Mouse (Mus musculus): Measurements from ENCODE around the gene Rd3l. TPM values are rescaled to one million over a fixed set of nuclear protein-coding genes. Genes with fewer than 3 reads are reported as not detected.

Gene Rd3l
- not detected in 2 replicates for polyA plus RNA-seq (2012; rRNA removed)

DNA sequence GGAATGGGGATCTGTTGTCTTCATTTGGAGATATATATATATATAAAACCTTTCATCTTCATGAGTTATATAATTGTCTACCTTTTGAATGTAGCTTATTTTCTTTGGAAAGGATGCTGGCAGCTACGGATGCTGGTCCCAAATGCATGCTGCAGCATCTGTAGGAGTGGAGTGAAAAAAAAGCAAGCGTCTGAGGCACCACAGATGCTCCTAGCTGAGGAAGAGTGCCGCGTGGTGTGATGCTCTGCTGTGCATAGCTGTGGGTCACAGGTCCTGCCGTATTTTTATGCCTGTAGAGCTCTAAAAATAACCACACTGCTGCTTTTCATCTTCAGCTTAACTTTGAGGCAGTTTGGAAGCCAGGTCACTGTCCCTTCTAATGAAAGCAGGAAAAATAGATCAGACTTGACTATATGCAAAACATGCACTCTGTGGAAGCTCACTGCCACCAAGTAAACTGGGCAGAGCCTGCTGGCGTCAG, at the start of gene Rd3l:
TSS of gene Rd3l (minus strand) at position 431 of the 481 bp plus-strand sequence.
- no peak for DNase-seq (ENCODE audit: low spot score)

- no peak for DNase-seq (ENCODE audit: low spot score)
Measured at GRCm38 (mm10) chr12:112027408-112027807, 46.3 kb upstream of the Rd3l start.

- DNase-seq (ENCODE audit: low spot score) = no peak
Measured at GRCm38 (mm10) chr12:112025907-112026645, 45.0 kb upstream of the Rd3l start.

- no peak for DNase-seq (ENCODE audit: low spot score)
Measured at GRCm38 (mm10) chr12:112025457-112025856, 44.3 kb upstream of the Rd3l start.

DNA sequence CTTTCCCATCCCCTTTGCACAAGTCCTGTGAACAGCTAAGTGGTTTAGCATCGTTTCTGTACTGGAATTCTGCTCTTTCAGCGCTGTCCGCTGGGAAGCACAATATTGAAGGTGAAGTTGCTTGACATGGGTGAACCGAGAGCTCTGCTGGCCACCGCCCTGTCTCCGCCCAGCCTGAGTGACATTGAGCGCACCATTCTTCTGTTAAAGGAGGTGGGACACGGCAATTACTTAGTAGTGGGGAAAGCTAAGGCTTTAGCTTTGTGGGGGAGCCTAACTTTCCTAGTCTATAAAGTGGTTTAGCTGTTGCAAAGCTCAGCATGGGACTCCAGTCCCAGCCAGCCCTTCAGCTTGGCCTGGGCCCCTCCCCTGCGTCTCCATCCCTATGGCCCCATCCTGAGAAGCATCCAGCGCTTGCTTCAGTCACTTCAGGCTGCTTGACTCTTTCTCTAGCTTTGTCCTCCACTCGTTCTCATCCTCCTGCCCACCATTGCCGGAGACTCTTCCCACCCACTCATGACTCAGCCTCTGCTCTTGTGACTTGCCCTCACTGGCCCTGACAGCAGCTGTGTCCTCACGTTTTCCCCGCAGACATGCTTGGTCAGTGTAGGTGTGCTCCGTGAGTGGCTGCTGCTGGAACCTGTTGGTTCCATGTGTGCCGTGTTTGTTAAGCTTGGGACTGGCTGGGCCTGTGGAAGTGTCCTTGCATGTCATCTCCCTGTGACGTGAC, 43.6 kb upstream of the Rd3l start:
- no peak for DNase-seq (ENCODE audit: low spot score)

DNA sequence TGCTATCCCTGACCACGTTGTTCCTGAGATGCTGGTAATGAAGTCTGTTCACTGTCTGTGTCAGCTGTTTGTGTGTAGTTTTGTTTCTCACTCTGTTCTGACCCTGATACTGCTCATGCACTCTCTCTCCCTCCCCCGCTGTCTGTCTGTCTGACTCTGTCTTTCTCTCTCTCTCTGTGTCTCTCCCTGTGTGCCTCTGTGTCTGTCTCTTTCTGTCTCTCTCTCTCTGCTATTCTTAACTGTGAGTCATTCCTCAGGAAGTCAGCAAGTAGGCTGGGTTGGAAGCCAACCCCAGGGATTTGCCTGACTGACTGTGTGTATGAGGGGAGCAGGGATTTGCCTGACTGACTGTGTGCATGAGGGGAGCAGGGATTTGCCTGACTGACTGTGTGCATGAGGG, 42.2 kb upstream of the Rd3l start:
- no peak for DNase-seq (ENCODE audit: low spot score)

DNA sequence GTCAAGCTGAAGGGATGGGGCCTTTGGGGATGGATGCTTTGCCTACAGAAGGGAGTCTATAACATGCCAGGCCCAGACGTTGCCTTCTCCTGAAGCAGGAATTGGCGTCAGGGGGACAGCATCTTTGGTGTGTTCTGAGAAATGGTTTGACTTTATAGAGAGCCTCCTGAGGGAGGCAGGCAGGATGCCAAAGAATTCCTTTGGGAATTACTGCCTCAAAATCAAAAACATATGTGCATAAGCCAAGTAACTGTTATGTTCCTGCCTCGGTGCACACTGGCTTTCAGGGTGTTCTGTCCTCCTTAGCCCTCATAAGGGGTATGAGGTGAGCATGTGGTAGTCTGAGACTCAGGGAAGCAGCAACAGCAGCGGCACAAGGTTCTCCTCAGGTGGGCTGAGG, 35.2 kb upstream of the Rd3l start:
- no peak for DNase-seq (ENCODE audit: low spot score)

DNA sequence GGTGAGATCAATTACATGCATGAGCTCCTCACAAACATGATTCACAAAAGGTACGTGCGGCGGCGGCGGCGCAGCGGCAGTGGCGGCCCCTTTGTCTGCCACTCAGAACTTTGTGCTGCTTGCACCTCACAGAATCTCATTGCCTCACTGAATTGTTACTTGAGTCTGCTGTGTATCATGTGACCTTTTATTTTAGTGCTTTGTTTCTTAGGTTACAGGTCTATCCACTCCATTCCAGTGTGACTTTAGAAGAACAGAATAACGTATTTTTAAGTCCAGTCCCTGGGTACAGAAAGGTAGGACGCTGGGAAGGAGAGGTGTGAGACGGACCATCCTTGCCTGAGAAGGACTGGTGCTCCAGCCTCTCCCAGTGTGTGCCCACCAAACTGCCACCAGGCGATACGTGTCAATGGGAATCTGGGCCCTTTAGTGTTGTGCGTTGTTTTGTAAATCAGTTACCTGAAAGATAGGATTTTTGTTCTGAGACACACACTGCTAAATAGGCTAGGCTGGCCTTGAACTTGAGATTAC, 32.2 kb upstream of the Rd3l start:
- no peak for DNase-seq (ENCODE audit: low spot score)

DNA sequence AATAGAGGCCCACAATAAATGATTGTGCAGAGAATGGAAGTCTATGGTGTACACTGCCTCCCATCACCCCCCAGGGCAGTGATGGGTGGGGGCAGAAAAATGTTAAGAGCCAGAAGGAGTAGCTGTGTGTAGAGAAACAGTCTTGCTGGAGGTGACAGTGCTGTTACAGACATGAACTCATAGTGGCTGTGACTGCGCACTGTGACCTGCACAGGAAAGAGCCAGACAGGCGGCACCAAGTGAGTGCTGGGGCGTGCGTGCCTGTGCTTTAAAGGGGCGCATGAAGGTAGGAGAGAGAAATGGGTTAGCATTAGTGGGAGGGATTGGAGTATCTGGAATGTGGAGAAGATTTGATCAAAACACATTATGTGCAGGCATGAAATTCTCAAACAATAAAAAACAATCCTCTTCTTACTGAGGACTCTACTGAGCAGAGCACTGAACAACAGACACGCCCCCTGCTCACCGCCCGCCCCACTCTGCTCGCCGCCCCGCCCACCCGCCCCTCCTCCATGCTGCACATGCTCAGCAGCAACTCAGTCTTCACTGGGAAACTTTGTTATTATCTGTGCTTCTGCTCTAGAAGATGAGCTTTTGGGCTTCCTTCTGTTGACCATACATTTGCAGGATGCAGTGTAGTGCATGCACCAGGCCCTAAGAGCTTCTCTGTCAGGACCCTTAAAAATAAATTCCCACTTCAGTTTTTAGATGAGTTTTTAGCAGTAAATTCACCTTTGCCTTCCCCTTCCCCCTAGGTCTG, 31.6 kb upstream of the Rd3l start:
- DNase-seq (ENCODE audit: low spot score) = no peak

GRCm38 (mm10) chr12:112001223-112001622, 20.1 kb upstream of the Rd3l start:
- DNase-seq (ENCODE audit: low spot score) = no peak

DNA sequence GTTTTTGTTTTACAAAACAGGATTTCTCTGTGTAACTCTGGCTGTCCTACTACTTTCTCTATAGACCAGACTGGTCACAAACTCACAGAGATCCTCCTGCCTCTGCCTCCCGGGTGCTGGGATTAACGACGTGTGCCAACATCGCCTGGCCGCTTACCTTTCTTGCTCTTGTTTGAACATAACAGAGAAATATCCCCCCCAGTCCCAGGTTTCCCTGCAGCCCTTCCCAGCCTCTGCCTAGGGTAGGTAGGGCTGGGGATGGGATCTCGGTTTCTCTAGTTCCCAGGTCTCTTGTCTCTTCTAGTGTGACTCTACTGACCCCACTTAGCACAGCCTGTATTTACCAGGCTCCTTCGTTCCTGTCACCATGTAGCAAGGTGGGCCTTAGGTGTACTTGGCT, 18.6 kb upstream of the Rd3l start:
- no peak for DNase-seq (ENCODE audit: low spot score)

DNA sequence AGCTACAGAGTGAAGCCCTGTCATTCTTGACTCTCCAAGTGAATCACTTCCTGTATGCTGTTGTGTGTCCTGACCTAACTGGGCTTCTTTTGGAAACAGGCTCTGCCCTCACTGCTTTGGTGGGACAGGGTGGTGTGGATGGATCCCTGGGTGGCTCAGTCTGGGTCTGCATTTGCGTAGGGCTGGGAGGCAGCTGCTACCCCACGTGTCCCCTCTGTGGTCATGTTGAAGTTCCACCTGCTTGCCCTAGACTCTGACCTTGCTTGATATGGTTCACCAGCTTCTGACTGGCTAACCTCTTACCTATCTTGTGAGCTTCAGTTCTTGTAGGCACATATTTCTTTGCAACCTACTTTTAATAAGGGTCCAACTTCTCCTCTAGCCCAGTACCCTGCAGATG, 14.0 kb upstream of the Rd3l start:
- no peak for DNase-seq (ENCODE audit: low spot score)

DNA sequence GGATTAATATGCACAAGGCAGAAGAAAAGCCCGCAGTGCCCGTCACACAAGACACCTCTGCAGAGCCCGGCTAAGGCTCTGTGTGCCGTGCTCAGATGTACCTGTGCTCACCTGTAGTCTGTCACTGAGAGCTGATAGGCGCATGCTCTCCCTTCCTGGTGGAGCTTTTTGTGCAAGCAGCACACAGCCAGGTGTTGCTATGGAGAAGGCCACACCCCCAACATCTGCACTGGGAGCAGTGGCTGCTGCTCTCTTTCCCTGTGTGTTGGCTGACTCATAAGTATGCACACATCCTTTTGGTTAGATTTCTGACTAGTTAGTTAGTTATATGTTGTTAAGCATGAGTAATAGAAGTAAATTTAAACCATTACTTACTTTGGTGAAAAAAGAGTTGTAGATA, 11.5 kb upstream of the Rd3l start:
- DNase-seq (ENCODE audit: low spot score) = no peak

DNA sequence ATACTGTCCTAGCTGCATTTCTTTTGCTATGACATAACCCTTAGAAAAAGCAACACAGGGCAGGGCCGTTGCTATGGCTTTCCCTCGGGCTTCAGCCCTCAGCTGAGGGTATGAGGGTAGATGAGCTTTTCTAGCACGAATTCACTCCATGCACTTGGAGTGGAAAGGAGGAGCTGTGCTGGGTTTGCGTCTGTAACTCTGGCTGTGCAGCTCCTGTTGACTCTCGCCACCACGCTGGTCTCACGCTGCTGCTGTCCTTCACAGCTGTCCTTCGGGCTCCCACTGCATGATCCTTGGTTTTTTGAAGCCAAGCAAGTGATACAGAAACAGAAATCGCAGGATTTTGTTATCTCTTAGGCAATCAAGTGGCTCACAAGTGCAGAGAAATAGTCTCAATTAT, 5.6 kb upstream of the Rd3l start:
- no peak for DNase-seq (ENCODE audit: low spot score)

DNA sequence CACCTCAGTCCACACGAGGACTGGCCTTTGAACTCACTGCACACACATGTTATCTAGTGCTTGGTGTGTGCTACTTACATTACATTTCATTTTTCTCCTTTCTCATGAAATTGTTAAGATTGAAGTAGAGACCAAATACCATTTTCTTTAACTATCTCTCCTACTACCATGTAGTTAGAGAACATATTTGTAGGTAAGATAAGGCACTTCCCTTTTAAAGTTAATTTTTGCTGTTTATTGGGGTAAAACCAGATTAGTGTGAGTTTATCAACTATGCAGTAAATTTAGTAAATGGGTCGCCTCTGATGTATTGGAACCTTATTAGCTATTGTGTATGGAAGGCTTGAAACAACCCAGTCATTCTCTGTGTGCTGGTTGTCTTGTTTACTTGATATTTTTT, 2.0 kb upstream of the Rd3l start:
- no peak for DNase-seq (ENCODE audit: low spot score)

GRCm38 (mm10) chr12:111981831-111982230, 714 bp upstream of the Rd3l start:
- DNase-seq (ENCODE audit: low spot score) = no peak

DNA sequence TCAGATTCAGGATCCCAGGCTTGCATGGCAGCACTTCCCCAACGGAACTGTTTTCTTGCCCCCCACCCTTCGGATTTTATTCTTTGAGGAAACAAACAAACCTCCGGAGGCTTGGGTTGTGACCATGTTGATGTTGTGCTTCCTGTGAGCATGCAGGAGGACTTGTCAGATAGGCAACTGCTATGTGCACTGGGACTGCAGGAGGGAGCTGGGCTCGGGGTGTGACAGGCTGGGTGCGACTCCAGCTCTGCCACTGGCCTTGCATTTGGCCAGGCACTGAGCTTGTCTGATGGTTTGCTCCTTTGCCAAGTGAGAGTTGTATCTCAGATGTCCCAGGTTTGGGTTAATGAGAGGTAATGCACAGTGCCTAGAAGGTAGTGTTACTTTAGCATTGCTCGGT, 2.8 kb downstream of the Rd3l start:
- no peak for DNase-seq (ENCODE audit: low spot score)

GRCm38 (mm10) chr12:111977138-111977537, 4.0 kb downstream of the Rd3l start:
- no peak for DNase-seq (ENCODE audit: low spot score)

DNA sequence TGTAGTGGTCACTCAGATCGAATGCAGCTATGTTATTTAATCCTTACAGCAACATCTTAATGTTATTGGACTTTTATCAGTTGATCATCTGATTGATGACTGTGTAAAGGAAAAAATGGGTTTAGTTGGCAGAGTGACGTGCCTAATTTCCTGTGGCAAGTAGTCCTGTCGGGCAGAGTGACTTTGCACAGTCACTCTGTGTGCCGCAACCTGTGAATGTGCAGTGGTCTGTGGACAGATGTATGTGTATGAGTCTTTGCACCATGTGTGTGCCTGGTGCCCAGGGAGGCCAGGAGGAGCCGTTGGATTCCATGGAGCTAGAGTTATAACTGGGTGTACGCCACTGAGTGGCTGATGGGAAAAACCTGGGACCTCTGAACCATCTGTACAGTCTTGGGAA, 6.5 kb downstream of the Rd3l start:
- DNase-seq (ENCODE audit: low spot score) = no peak

DNA sequence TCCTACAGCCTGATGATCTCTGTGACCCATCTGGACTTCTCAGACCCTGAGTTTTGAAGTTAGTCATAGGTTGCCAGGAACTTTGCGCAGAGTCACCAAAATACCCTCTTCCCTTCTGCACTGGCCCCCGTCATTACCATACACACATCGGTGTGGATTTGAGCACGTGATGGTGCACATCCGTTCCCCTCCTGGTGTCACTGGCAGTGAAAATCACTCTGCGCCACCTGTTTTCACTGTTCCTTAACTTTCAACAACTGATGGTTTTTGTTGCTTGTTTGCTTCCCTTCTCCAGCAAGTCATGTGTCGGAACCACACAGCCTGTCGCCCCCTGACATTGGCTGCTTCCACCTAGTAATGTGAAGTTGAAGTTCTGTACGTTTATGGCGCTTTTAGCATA, 8.6 kb downstream of the Rd3l start:
- DNase-seq (ENCODE audit: low spot score) = no peak

DNA sequence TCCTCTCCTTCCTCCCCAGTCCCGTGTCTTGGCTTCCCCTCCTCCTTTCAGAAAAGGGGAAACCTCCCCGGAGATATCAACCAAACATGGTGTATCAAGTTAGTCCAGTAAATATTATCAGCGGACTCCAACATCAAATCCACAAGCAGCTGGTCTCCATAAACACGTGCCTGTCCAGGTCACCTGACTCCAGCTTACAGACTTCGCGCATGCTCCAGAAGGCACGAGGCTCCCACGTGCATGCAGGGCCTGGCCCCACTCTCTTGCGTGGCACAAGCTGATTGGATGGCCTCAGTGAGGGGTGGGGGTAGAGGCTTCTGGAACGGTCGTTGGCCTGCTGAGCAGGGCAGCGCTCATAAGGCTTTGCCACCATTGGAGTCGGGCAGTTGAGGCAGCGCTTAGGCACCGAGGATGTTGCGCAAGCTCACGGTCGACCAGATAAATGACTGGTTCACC, 9.9 kb downstream of the Rd3l start, which contains the start of gene Tdrd9:
TSS of gene Tdrd9 (plus strand) at position 329 of the 456 bp plus-strand sequence.
- no peak for DNase-seq (ENCODE audit: low spot score)

DNA sequence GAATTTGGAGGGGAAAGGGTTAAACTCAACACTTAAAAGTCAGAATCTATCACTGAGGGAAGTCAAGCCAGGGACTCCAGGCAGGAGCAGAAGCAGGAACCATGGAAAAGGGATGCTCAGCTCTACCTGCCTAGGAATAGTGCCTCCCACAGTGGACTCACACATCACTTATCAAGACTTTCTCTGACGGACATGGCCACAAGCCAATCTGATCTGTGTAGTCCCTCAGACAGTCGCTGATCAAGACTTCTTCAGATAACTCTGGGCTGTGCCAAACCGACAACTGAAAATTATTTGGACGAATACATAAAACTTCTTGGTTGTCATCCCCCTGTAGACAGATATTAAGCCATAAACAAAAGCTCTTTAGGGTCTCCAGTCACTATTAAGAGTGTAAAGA, 11.0 kb downstream of the Rd3l start:
- no peak for DNase-seq (ENCODE audit: low spot score)
